Mouse (Mus musculus): Measurements from ENCODE around the gene Hnrnpul2. TPM values are rescaled to one million over a fixed set of nuclear protein-coding genes. Genes with fewer than 3 reads are reported as not detected.

The Hnrnpul2 gene
- total and polyA plus RNA-seq, 3 experiments = 17.8 to 81.6 (median 44.3) TPM

DNA sequence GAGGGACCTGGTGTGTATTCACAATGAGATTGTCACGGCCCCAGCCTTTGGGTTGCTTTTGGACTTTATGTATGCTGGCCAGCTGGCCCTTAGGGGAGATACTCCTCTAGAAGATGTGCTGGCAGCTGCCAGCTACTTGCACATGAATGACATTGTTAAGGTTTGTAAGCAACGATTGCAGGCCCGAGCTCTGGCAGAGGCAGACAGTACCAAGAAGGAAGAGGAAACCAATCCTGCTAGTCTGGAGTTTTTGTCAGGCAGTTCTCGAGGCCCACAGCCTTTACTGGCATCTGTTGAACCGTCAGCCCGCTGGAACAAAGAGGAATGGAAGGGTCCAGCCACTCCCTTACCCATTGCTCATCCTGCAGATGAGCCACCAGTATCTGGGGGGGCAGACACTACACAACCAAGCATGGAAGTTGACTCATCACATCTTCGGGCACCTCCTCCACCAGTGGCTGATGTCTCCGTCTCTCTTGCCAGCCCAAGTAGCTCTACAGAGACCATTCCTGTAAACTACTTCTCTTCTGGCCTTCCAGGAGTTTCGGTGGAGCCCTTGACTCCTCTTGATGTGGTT lies 16.5 kb upstream of the Hnrnpul2 start:
- no peak for TF ChIP-seq POLR2AphosphoS2 (IDR thresholded peaks at IDR 0.05; ENCODE audit: low read depth, low read length)
- TF ChIP-seq KAT2A (IDR thresholded peaks at IDR 0.05; ENCODE audit: insufficient replicate concordance, low read length) = no peak
- TF ChIP-seq GABPA (IDR thresholded peaks at IDR 0.05; ENCODE audit: insufficient replicate concordance, low read depth, low read length) = no peak
- TF ChIP-seq ELF1 (IDR thresholded peaks at IDR 0.05; ENCODE audit: low read depth, low read length) = no peak
- TF ChIP-seq ZNF384 (IDR thresholded peaks at IDR 0.05; ENCODE audit: low read depth, low read length) = no peak
- no peak for TF ChIP-seq MAX (IDR thresholded peaks at IDR 0.05; ENCODE audit: low read length)
- TF ChIP-seq CHD2 (IDR thresholded peaks at IDR 0.05; ENCODE audit: low read length) = no peak
- TF ChIP-seq MEF2A (IDR thresholded peaks at IDR 0.05; ENCODE audit: borderline replicate concordance, low read depth, low read length) = no peak
- TF ChIP-seq USF1 (IDR thresholded peaks at IDR 0.05; ENCODE audit: low read depth, low read length) = no peak
- DNase-seq (ENCODE audit: extremely low read depth) = no peak
- dilution Hi-C loops (cut with MboI; ENCODE audit: extremely low pct_ligation_motif_present, extremely low pct_unique_long_range_greater_than_20kb, low sequenced_read_pairs) = no loop called here
- in situ Hi-C loops (cut with MboI; ENCODE audit: low pct_ligation_motif_present, low pct_unique_long_range_greater_than_20kb, low sequenced_read_pairs) = no loop called here
- peaks cover 3% of the 10 kb centered on the region; the same call in 1 of the 2 replicates for H3K79me2 ChIP-seq (replicated peaks; ENCODE audit: control insufficient read depth, extremely low read depth, insufficient read depth, poor library complexity, severe bottlenecking)
- peaks cover 12 to 28% of the 10 kb centered on the region in 2 experiments for H3K36me3 ChIP-seq (replicated peaks in 1 of 2; ENCODE audit: control insufficient read depth in 1 of 2, insufficient read depth in 1 of 2, low read length in 1 of 2)
- no peak overlapping the region for H3K9ac ChIP-seq (ENCODE audit: insufficient read depth, low read depth)
- peak overlapping the region; percentile 72; the same call in 1 of the 2 replicates for H3K4me2 ChIP-seq (ENCODE audit: insufficient read depth, low read depth, poor library complexity, severe bottlenecking)
- peak overlapping the region; percentile 11; the same call in 1 of the 2 replicates for H3K27ac ChIP-seq (ENCODE audit: insufficient read depth, low read depth)
- H3K4me3 ChIP-seq (replicated peaks in 1 of 3; ENCODE audit: low read depth in 2 of 3, low read length in 2 of 3, poor library complexity in 1 of 3) = no peak overlapping the region
- peaks cover 11 to 59% of the 10 kb centered on the region in 2 experiments for H3K4me1 ChIP-seq (ENCODE audit: control insufficient read depth in 1 of 2, insufficient read depth in 2 of 2)
- H3K9me3 ChIP-seq (replicated peaks; ENCODE audit: low read length) = no peaks in the 10 kb centered on the region
- no peaks in the 10 kb centered on the region for H3K27me3 ChIP-seq (replicated peaks)

DNA sequence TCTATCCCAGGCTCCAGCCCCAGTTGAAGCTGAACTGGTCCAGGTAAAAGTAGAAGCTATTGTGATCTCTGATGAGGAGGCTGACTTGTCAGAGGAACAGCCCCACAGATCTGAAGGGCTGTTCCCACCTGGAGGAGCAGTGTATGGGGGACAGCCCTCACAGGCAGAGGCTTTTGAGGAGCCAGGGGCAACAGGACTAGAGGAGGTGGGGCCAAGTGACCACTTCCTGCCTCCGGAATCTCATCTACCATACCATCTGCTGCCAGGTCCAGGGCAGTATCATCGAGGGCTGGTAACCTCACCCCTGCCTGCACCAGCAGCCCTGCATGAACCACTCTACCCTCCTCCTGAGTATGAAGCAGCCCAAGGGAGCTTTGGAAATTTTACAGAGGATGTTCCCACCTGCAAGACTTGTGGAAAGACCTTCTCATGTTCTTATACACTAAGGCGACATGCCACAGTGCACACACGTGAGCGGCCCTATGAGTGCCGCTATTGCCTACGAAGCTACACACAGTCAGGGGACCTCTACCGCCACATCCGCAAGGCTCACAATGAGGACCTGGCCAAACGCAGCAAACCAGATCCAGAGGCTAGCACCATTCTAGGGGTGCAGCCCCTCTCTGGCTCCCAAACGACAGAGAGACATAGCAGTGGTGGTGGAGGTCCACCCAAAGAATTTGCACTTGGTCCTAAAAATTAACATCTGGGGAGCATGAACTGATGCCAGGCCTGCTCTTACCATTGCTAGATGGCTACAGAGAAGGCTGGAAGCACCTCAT lies 15.7 kb upstream of the Hnrnpul2 start:
- H3K36me3 ChIP-seq (replicated peaks in 1 of 2; ENCODE audit: control insufficient read depth in 1 of 2, insufficient read depth in 1 of 2, low read length in 1 of 2) = peaks cover 12 to 33% of the 10 kb centered on the region in 2 experiments
- H3K27ac ChIP-seq (ENCODE audit: insufficient read depth, low read depth) = no peak overlapping the region
- no peak overlapping the region for H3K4me3 ChIP-seq (replicated peaks in 1 of 3; ENCODE audit: low read depth in 2 of 3, low read length in 2 of 3, poor library complexity in 1 of 3)
- H3K9me3 ChIP-seq (replicated peaks; ENCODE audit: low read length) = no peaks in the 10 kb centered on the region
- dilution Hi-C loops (cut with MboI; ENCODE audit: extremely low pct_ligation_motif_present, extremely low pct_unique_long_range_greater_than_20kb, low sequenced_read_pairs) = no loop called here
- peaks cover 3% of the 10 kb centered on the region; the same call in 1 of the 2 replicates for H3K79me2 ChIP-seq (replicated peaks; ENCODE audit: control insufficient read depth, extremely low read depth, insufficient read depth, poor library complexity, severe bottlenecking)
- in situ Hi-C loops (cut with MboI; ENCODE audit: low pct_ligation_motif_present, low pct_unique_long_range_greater_than_20kb, low sequenced_read_pairs) = no loop called here
- TF ChIP-seq BHLHE40 (IDR thresholded peaks at IDR 0.05; ENCODE audit: low read depth, low read length) (no peak), PAX5 (IDR thresholded peaks at IDR 0.05; ENCODE audit: low read length) (no peak), JUN (IDR thresholded peaks at IDR 0.05; ENCODE audit: insufficient read depth, low read depth, low read length) (no peak), ZKSCAN1 (IDR thresholded peaks at IDR 0.05; ENCODE audit: borderline replicate concordance, low read depth, low read length) (no peak), MAFK (IDR thresholded peaks at IDR 0.05; ENCODE audit: insufficient replicate concordance, low read length) (no peak), TBP (conservative IDR thresholded peaks at IDR 0.05; ENCODE audit: low read depth, low read length) (no peak), CTCF (conservative IDR thresholded peaks at IDR 0.05 in 1 of 2, IDR thresholded peaks at IDR 0.05 in 1 of 2; ENCODE audit: low read depth in 2 of 2, low read length in 2 of 2) (no peak), HCFC1 (IDR thresholded peaks at IDR 0.05; ENCODE audit: low read depth, low read length) (no peak), POLR2A (IDR thresholded peaks at IDR 0.05; ENCODE audit: low read depth, low read length) (no peak), UBTF (IDR thresholded peaks at IDR 0.05; ENCODE audit: low read depth, low read length) (no peak), CHD1 (IDR thresholded peaks at IDR 0.05; ENCODE audit: low read depth, low read length) (no peak), TCF12 (IDR thresholded peaks at IDR 0.05; ENCODE audit: low read depth, low read length) (no peak), ZMIZ1 (IDR thresholded peaks at IDR 0.05; ENCODE audit: low read depth, low read length) (no peak), JUND (conservative IDR thresholded peaks at IDR 0.05; ENCODE audit: low read depth, low read length) (no peak), SMC3 (IDR thresholded peaks at IDR 0.05; ENCODE audit: low read depth, low read length) (no peak), ZC3H11A (IDR thresholded peaks at IDR 0.05; ENCODE audit: low read depth, low read length) (no peak), MYC (IDR thresholded peaks at IDR 0.05; ENCODE audit: low read depth, low read length) (no peak), KAT2A (IDR thresholded peaks at IDR 0.05; ENCODE audit: insufficient replicate concordance, low read length) (no peak), ELF1 (IDR thresholded peaks at IDR 0.05; ENCODE audit: low read depth, low read length) (no peak), RCOR1 (conservative IDR thresholded peaks at IDR 0.05; ENCODE audit: low read depth, low read length) (no peak)
- peaks cover 14 to 64% of the 10 kb centered on the region in 2 experiments for H3K4me1 ChIP-seq (ENCODE audit: control insufficient read depth in 1 of 2, insufficient read depth in 2 of 2)
- no peak for DNase-seq (ENCODE audit: extremely low read depth)
- H3K9ac ChIP-seq (ENCODE audit: insufficient read depth, low read depth) = no peak overlapping the region
- H3K4me2 ChIP-seq (ENCODE audit: insufficient read depth, low read depth, poor library complexity, severe bottlenecking) = no peak overlapping the region
- H3K27me3 ChIP-seq (replicated peaks) = no peaks in the 10 kb centered on the region

Measured in CH12.LX (cell line).